Mouse (Mus musculus): ENCODE measurements around the gene Gjd3.

DNA sequence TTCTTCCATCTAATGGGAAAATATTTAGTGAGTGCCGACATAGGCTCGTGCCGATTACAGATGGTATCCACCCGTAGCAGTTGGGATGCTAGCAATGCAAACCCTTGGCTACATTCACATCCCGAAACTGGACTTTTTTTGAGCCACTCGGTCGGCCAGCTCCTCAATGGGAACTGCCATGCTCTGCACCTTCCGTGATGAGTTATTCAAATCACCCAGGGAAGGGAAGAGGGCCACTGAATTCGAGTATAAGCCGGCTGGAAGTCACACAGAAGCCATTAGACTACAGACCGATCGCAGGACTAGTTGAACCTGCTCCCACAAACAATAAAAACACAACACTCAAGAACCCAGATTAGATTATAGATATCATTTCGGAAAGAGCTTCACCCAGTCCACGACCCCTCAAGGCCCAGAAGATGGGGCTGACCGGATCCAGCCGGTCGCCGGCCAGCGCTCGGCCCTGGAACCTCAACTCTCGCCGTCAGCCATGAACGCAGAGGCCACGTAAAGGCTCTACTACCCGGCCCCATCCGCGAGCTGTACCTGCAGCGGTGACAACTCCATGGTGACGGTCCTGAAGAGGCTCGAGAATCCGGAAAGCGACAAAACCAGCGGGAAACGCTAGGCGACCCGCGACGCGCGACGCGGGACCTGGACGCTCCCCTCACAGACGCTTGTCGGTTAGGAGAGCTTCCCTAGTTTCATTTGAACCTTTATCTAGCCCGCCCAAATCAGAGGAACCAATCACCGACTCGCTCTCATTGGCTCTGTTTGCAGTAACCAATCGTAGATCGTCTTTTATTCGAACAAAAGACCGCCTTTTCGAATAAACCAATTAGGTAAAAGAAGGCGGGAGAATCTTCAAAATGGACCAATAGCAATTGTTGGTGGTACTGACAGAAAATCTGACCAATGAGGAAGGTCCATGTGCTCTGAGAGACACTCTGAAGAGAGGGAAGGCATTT is 41.0 kb upstream of the Gjd3 start, which contains the start of gene Top2a:
- TF ChIP-seq CTCF (IDR thresholded peaks at IDR 0.05; ENCODE audit: low read depth) (no peak), EP300 (optimal IDR thresholded peaks at IDR 0.05) (peak; percentile 99)

Data from stomach, postnatal 0 days (tissue).